Mouse (Mus musculus) spleen, adult 2 months (tissue): ENCODE measurements around the gene Gm5460. TPM values are rescaled to one million over a fixed set of nuclear protein-coding genes. Genes with fewer than 3 reads are reported as not detected.
A peak's percentile ranks its signal among the peaks of the same experiment; 100 is the strongest.

Experiments used
- DNase-seq, 2 experiments: peaks; one replicate each; pipeline versions ENCODE4 v3.0.0 to v3.0.0-alpha.2; 2012 to 2021; ENCODE audit warnings: low spot score in 2 of 2, low read depth in 1 of 2
- H3K27ac ChIP-seq: fragments of 200-500 bp; 2 replicates; pipeline ENCODE4 v1.5.1; 2012; ENCODE audit warnings: low read length, inconsistent platforms; ENCODE audit not compliant: insufficient read depth
- H3K27me3 ChIP-seq: fragments of 200-500 bp; 2 replicates; pipeline ENCODE4 v1.6.1; 2012; ENCODE audit warnings: mild to moderate bottlenecking, moderate library complexity, low read length, inconsistent platforms; ENCODE audit not compliant: control insufficient read depth, insufficient read depth
- H3K36me3 ChIP-seq: fragments of 200-500 bp; 2 replicates; pipeline ENCODE4 v1.6.1; 2012; ENCODE audit warnings: mild to moderate bottlenecking, low read length, inconsistent platforms; ENCODE audit not compliant: control insufficient read depth, insufficient read depth
- H3K4me1 ChIP-seq: fragments of 200-500 bp; 2 replicates; pipeline ENCODE4 v1.6.1; 2011; ENCODE audit warnings: inconsistent platforms; ENCODE audit not compliant: control insufficient read depth, insufficient read depth, insufficient read length
- H3K4me3 ChIP-seq: fragments of 200-500 bp; 2 replicates; pipeline ENCODE4 v1.5.1; 2011; ENCODE audit warnings: mild to moderate bottlenecking, inconsistent platforms; ENCODE audit not compliant: insufficient read depth, insufficient read length; ENCODE audit errors: extremely low read depth
- CTCF ChIP-seq: fragments of 200-500 bp; IDR thresholded peaks from 2 replicates; pipeline ENCODE4 v1.5.1; 2011; ENCODE audit warnings: mild to moderate bottlenecking, inconsistent platforms; ENCODE audit not compliant: insufficient read depth, insufficient read length, insufficient replicate concordance; ENCODE audit errors: extremely low read depth
- POLR2A ChIP-seq: fragments of 200-500 bp; IDR thresholded peaks from 2 replicates; pipeline ENCODE4 v1.6.1; 2011; ENCODE audit warnings: low read depth, low read length, inconsistent platforms
- WGBS: fragments of 180-500 bp; shearing (Covaris S2); methylation state at CpG from one replicate; pipeline ENCODE4 v1.1.7; 2018; 5-methylcytosine and 5-hydroxymethylcytosine counted together
- polyA plus RNA-seq: library from polyadenylated mRNA; depleted of rRNA; stranded (reverse); fragments of >200 nt; gene quantifications from 2 replicates; pipeline ENCODE4 v1.2.3, GENCODE M21; 2012

Gene Gm5460
- polyA plus RNA-seq, 1 experiment: not detected

DNA sequence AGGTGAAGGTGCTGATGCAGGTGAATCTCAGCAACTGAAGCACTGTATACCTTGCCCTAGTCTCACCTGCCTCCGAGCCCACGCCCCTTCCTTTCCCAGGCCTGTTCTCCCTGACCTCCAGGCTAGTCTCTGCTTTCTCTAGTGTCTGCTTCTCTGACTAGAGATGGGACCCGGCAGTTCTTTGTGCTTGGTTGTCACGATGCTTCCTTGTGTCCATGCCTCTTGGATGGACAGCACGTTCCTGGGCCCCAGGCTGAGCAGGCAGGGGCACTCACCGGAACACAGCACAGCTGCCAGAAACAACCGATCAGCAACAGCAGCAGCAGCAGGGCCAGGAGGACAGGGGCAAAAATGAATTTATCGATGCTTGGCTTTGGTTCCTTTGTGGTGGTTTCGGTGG is 23.5 kb upstream of the Gm5460 start:
- H3K4me1 ChIP-seq: no peaks in the 10 kb centered on the region
- no peak overlapping the region for H3K27ac ChIP-seq
- WGBS: 89% methylated on average over 9 of the region's 9 CpGs
- no peaks in the 10 kb centered on the region for H3K36me3 ChIP-seq
- no peaks in the 10 kb centered on the region for H3K27me3 ChIP-seq
- no peak overlapping the region for H3K4me3 ChIP-seq
- TF ChIP-seq CTCF: no peak
- no peak for TF ChIP-seq POLR2A
- peak in 1 of 2 experiments; percentile 2 for DNase-seq

- WGBS: 87% methylated on average over 6 of the region's 6 CpGs
- H3K4me3 ChIP-seq: no peak overlapping the region
- H3K36me3 ChIP-seq: no peaks in the 10 kb centered on the region
- no peaks in the 10 kb centered on the region for H3K4me1 ChIP-seq
- DNase-seq: peak in 1 of 2 experiments; percentile 1
- TF ChIP-seq POLR2A (no peak), CTCF (no peak)
- no peak overlapping the region for H3K27ac ChIP-seq
- H3K27me3 ChIP-seq: no peaks in the 10 kb centered on the region
These were observed 22.9 kb upstream of the Gm5460 start for GRCm38 (mm10) chr14:33993521-33994289.

DNA sequence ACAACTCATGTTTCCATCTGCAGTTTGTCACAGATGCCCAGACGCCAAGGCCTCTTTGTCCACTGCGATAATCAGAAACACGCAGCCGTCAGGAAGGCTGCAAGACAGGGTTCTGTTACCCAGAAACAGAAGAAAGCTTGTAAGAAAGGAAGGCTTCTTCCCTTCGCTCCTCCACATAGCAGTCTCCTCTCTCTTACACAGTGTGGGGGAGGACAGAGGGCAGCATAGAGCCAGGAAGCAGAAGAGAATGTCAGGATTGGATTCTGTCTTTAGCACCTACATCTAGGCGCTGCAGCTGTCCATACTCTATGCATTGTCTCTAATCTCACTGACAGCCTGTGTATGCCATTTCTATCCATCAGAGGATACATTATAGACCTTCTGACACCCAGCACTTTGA is 19.1 kb upstream of the Gm5460 start:
- no peaks in the 10 kb centered on the region for H3K36me3 ChIP-seq
- no peak overlapping the region for H3K4me3 ChIP-seq
- WGBS: 83% methylated on average over 6 of the region's 6 CpGs
- no peak for DNase-seq
- TF ChIP-seq POLR2A (no peak), CTCF (no peak)
- H3K27me3 ChIP-seq: no peaks in the 10 kb centered on the region
- H3K4me1 ChIP-seq: no peaks in the 10 kb centered on the region
- no peak overlapping the region for H3K27ac ChIP-seq

GRCm38 (mm10) chr14:34000076-34000475 is 16.5 kb upstream of the Gm5460 start:
- no peak for DNase-seq
- Histone ChIP-seq H3K4me1 (no peaks in the 10 kb centered on the region), H3K36me3 (no peaks in the 10 kb centered on the region), H3K27ac (no peak overlapping the region), H3K27me3 (no peaks in the 10 kb centered on the region), H3K4me3 (no peak overlapping the region)
- no peak for TF ChIP-seq CTCF
- no peak for TF ChIP-seq POLR2A

GRCm38 (mm10) chr14:34001445-34001844 is 15.1 kb upstream of the Gm5460 start:
- Histone ChIP-seq H3K4me1 (no peaks in the 10 kb centered on the region), H3K27me3 (no peaks in the 10 kb centered on the region), H3K36me3 (no peaks in the 10 kb centered on the region), H3K4me3 (no peak overlapping the region), H3K27ac (no peak overlapping the region)
- no peak for DNase-seq
- TF ChIP-seq CTCF: no peak
- TF ChIP-seq POLR2A: no peak

DNA sequence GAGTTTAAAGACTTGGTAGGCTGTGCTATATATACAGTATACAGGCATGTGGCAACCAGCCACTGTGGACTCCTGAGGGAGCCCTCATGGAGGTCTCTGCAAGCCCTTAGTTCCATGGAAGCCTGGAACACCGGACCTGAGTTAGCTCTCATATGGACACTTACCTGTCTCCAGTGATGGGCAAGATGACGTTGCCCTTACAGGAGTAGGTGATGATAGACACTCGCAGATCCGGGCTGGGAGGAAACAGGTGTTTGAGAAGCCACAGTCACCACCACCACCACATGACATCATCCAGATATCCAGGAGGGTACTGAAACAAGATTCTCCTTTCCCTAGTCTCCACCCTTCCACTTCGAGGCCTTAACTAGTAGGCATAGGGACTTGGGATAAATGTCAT is 14.2 kb upstream of the Gm5460 start:
- WGBS: 70% methylated on average over 5 of the region's 5 CpGs
- H3K4me3 ChIP-seq: no peak overlapping the region
- H3K27ac ChIP-seq: no peak overlapping the region
- TF ChIP-seq CTCF (no peak), POLR2A (no peak)
- no peaks in the 10 kb centered on the region for H3K36me3 ChIP-seq
- H3K4me1 ChIP-seq: no peaks in the 10 kb centered on the region
- DNase-seq: no peak
- no peaks in the 10 kb centered on the region for H3K27me3 ChIP-seq

DNA sequence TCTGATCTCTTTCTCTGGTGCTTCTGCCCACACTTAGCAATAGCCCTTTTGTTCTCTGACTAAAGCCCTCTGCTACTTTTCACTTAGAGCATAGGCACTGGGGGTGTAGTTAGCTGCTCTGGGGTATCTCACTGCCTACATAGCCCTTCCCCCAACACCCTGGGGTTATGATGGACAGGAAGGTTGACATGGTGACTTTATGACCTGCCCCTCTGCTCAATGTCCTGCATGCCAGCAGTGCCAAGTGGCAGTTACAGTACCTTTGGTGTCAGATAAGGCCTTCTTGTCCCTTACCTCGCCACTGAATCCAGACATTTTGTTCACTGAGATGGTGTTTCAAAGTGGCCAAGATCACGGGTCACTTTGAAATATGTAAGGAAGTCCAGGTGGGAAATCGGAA is 1.5 kb upstream of the Gm5460 start, which contains the start of gene Gm30083:
Gm30083 (minus strand) TSS at position 120 of the 400 bp plus-strand sequence.
- 88% methylated on average over 3 of the region's 3 CpGs for WGBS
- DNase-seq: no peak
- H3K4me1 ChIP-seq: no peaks in the 10 kb centered on the region
- H3K27ac ChIP-seq: no peak within 1 kb of the TSS
- H3K4me3 ChIP-seq: no peak within 1 kb of the TSS
- TF ChIP-seq POLR2A (no peak), CTCF (no peak)
- H3K27me3 ChIP-seq: no peaks in the 10 kb centered on the region
- no peaks in the 10 kb centered on the region for H3K36me3 ChIP-seq
